Mouse (Mus musculus) NIH3T3 (cell line): ENCODE results near the gene Stxbp1.

ENCODE experiments used
- DNase-seq: peaks from one replicate; pipeline ENCODE4 v3.0.0-alpha.2; 2012; ENCODE audit warnings: low read depth

Stxbp1 gene

GRCm38 (mm10) chr2:32752181-32752580 is 94.9 kb downstream of the Stxbp1 start:
- DNase-seq = no peak

GRCm38 (mm10) chr2:32751665-32752033 is 95.4 kb downstream of the Stxbp1 start:
- no peak for DNase-seq

- no peak for DNase-seq
Observed at GRCm38 (mm10) chr2:32750887-32751664, 96.0 kb downstream of the Stxbp1 start.

GRCm38 (mm10) chr2:32750199-32750598 is 96.8 kb downstream of the Stxbp1 start:
- DNase-seq = no peak

- no peak for DNase-seq
Observed at GRCm38 (mm10) chr2:32749082-32749481, 98.0 kb downstream of the Stxbp1 start.

GRCm38 (mm10) chr2:32744272-32744982 is 102.6 kb downstream of the Stxbp1 start:
- peak; percentile 59 for DNase-seq

GRCm38 (mm10) chr2:32742173-32742531 is 104.9 kb downstream of the Stxbp1 start:
- DNase-seq = no peak

- no peak for DNase-seq
Observed at GRCm38 (mm10) chr2:32741273-32742172, 105.5 kb downstream of the Stxbp1 start.

GRCm38 (mm10) chr2:32740916-32741272 is 106.2 kb downstream of the Stxbp1 start, which contains the start of gene 6330409D20Rik:
Gene 6330409D20Rik, minus strand, starts transcription at chr2:32741016.
- DNase-seq = no peak

- no peak for DNase-seq
Observed at GRCm38 (mm10) chr2:32739311-32739710, 107.7 kb downstream of the Stxbp1 start.
